In genomic region chr11:115247240-115247639, GRCm38 (mm10) we compare ENCODE assay signal across 23 mouse cellular contexts. TPM values are rescaled to one million over a fixed set of nuclear protein-coding genes. Genes with fewer than 3 reads are reported as not detected.
DNase-seq lines count a peak whose midpoint lies in the region; TF ChIP-seq lines count a peak whose summit lies in the region.
"Had no signal": no experiment of that assay in that cellular context is flagged by ENCODE, and none has a peak within 500 bp of the region (broad histone marks: within the 10 kb centered on the region; RNA-seq: fewer than 3 reads in every experiment).

No protein-coding gene starts in this region.

- H3K27ac ChIP-seq in cerebellum, adult 2 months (ENCODE audit: insufficient read depth, low read length): peak overlapping the region; percentile 86
- no peak overlapping the region for H3K27ac ChIP-seq in spleen, adult 2 months (ENCODE audit: insufficient read depth, low read length)
- H3K27ac ChIP-seq: embryonic facial prominence, embryonic 13.5 days; forebrain, embryonic 12.5 days; hindbrain, embryonic 13.5 days; intestine, embryonic 15.5 days had no signal

- H3K4me3 ChIP-seq in cerebellum, adult 2 months (replicated peaks; ENCODE audit: insufficient read depth, low read depth, low read length): no peak overlapping the region
- H3K4me3 ChIP-seq in spleen, adult 2 months (ENCODE audit: extremely low read depth, insufficient read depth, insufficient read length): 0 out of 2 replicates have a peak overlapping the region, but pooled peaks have one; percentile 8
- H3K4me3 ChIP-seq: embryonic facial prominence, embryonic 13.5 days; forebrain, embryonic 12.5 days; hindbrain, embryonic 13.5 days; intestine, embryonic 15.5 days had no signal

- no peak for DNase-seq in cerebellum, adult 2 months
- no peak for DNase-seq in cerebellum, adult 9-11 months
- DNase-seq in spleen, adult 2 months (ENCODE audit: low read depth in 1 of 2, low spot score in 2 of 2): no peak
- DNase-seq in spleen, adult 18-20 months: no peak
- DNase-seq in brain, adult 2 months (ENCODE audit: low read depth, low spot score): peak; percentile 24
- DNase-seq in adrenal gland, postnatal 36 days: no peak
- DNase-seq in kidney, postnatal 25 days: no peak
- DNase-seq: adrenal gland, postnatal 14 days; B cell, adult 2 months; cerebellum, adult 8-10 months; gastrocnemius, postnatal 25 days; heart, postnatal 10 days; heart, postnatal 4 days had no signal

- peaks cover 65% of the 10 kb centered on the region for H3K4me1 ChIP-seq in cerebellum, adult 2 months (ENCODE audit: control insufficient read depth, insufficient read depth, low read length)
- H3K4me1 ChIP-seq in spleen, adult 2 months (ENCODE audit: control insufficient read depth, insufficient read depth, insufficient read length): peaks cover 12% of the 10 kb centered on the region

- H3K27me3 ChIP-seq in cerebellum, adult 2 months (ENCODE audit: control insufficient read depth, insufficient read depth, low read length): no peaks in the 10 kb centered on the region
- peaks cover 12% of the 10 kb centered on the region for H3K27me3 ChIP-seq in spleen, adult 2 months (ENCODE audit: control insufficient read depth, insufficient read depth, low read length)

- no peak for TF ChIP-seq CTCF in cerebellum, adult 2 months (IDR thresholded peaks at IDR 0.05; ENCODE audit: borderline replicate concordance, insufficient read depth, low read depth, low read length)
- TF ChIP-seq CTCF in spleen, adult 2 months (IDR thresholded peaks at IDR 0.05; ENCODE audit: extremely low read depth, insufficient read depth, insufficient read length, insufficient replicate concordance): no peak

- H3K36me3 ChIP-seq in spleen, adult 2 months (ENCODE audit: control insufficient read depth, insufficient read depth, low read length): peaks cover 13% of the 10 kb centered on the region; the same call in 1 of the 2 replicates

- no peak for TF ChIP-seq POLR2A in cerebellum, adult 2 months (IDR thresholded peaks at IDR 0.05; ENCODE audit: borderline replicate concordance, insufficient read depth, low read length)
- TF ChIP-seq POLR2A in spleen, adult 2 months (IDR thresholded peaks at IDR 0.05; ENCODE audit: low read depth, low read length): no peak

- 30% methylated on average over 3 of the region's 3 CpGs for WGBS in cerebellum, adult 2 months
- WGBS in spleen, adult 2 months: 35% methylated on average over 3 of the region's 3 CpGs

RNA-seq across cellular contexts. Expression of gene Grin2c, which starts 19.8 kb away (rescaled TPM):
- 249 and 283 TPM in 2 replicates for polyA plus RNA-seq in cerebellum, adult 2 months (2012; rRNA removed)
- polyA plus RNA-seq in spleen, adult 2 months (2012; rRNA removed): 9.5 and 13.7 TPM in 2 replicates
- 1 to 10 TPM; 1.7 to 4.6 TPM for total RNA-seq in adrenal gland, postnatal 36 days (2021)
- total RNA-seq: granulocyte monocyte progenitor cell, adult 5-6 weeks; heart, postnatal 10 days had no signal
- polyA plus RNA-seq: activated CD4-positive, CD25-positive, alpha-beta regulatory T cell, adult 4 months; CD4-positive, CD25-positive, alpha-beta regulatory T cell, adult 4 months; embryonic facial prominence, embryonic 13.5 days; forebrain, embryonic 12.5 days had no signal

RNA-seq across cellular contexts. Expression of gene Fdxr, which starts 29.6 kb away (rescaled TPM):
- 53.5 and 56.8 TPM in 2 replicates for polyA plus RNA-seq in cerebellum, adult 2 months (2012; rRNA removed)
- 18.7 and 24.6 TPM in 2 replicates for polyA plus RNA-seq in spleen, adult 2 months (2012; rRNA removed)
- total RNA-seq in adrenal gland, postnatal 36 days (2021): 1,000 to 10,000 TPM; 1,168 to 1,492 TPM

RNA-seq across cellular contexts. Expression of gene Fads6, which starts 50.2 kb away (rescaled TPM):
- polyA plus RNA-seq in cerebellum, adult 2 months (2012; rRNA removed): 57.3 and 63.7 TPM in 2 replicates
- 1.1 TPM in 2 replicates for polyA plus RNA-seq in spleen, adult 2 months (2012; rRNA removed)
- 10 to 100 TPM; 47.5 to 75.9 TPM for total RNA-seq in adrenal gland, postnatal 36 days (2021)

RNA-seq across cellular contexts. Expression of gene Nat9, which starts 59.6 kb away (rescaled TPM):
- 30.8 and 37.5 TPM in 2 replicates for polyA plus RNA-seq in cerebellum, adult 2 months (2012; rRNA removed)
- polyA plus RNA-seq in spleen, adult 2 months (2012; rRNA removed): 12.3 and 12.5 TPM in 2 replicates
- 10 to 100 TPM; 26.7 to 29.4 TPM for total RNA-seq in adrenal gland, postnatal 36 days (2021)

RNA-seq across cellular contexts. Expression of gene Otop2, which starts 59.7 kb away (rescaled TPM):
- polyA plus RNA-seq in cerebellum, adult 2 months (2012; rRNA removed): 0.65 and 0.97 TPM in 2 replicates
- not detected in 2 replicates for polyA plus RNA-seq in spleen, adult 2 months (2012; rRNA removed)
- not detected for total RNA-seq in adrenal gland, postnatal 36 days (2021)
- total RNA-seq: adrenal gland, adult 18-20 months; adrenal gland, postnatal 14 days; gastrocnemius, adult 18-20 months; gastrocnemius, postnatal 25 days; granulocyte monocyte progenitor cell, adult 5-6 weeks; heart, postnatal 10 days; heart, postnatal 4 days had no signal
- polyA plus RNA-seq: activated CD4-positive, CD25-positive, alpha-beta regulatory T cell, adult 4 months; CD4-positive, CD25-positive, alpha-beta regulatory T cell, adult 4 months; forebrain, embryonic 12.5 days; heart, embryonic 14.5 days; hindbrain, embryonic 13.5 days; intestine, embryonic 15.5 days had no signal

Comparison
In these comparisons a context has a peak if more than half of its experiments do, and no peak if none do; other contexts are left out.
1. RNA of gene Grin2c, which starts 19.8 kb away (polyA plus RNA-seq): 249 to 283 TPM in cerebellum, adult 2 months; 9.5 to 13.7 TPM in spleen, adult 2 months; every median in the first group is over 10 times any median in the second.
2. RNA of gene Fads6, which starts 50.2 kb away (polyA plus RNA-seq): 57.3 to 63.7 TPM in cerebellum, adult 2 months; 1.1 TPM in spleen, adult 2 months; every median in the first group is over 10 times any median in the second.